In the genomic region with DNA sequence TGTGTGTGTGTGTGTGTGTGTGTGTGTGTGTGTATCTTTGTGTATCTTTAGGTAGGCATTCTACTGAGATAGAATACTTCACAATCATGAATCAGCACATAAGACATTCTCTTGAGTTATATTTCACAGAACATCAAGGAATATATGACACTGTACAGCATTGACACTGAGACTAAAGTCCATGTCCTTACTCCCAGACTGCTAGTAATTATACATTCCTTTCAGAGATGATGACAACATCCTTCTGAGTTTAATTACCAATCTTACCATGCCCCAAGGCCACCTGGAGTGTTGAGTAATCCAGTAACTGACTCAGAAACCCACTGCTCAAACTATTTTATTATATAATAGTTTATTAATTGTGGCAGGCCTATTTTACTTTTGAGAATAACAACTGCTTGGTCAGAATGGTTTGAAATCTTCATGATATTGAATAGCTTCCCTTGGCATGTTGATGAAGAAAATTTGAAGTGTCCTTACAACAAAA, we compare ENCODE assay signal across 26 mouse cellular contexts. TPM values are rescaled to one million over a fixed set of nuclear protein-coding genes. Genes with fewer than 3 reads are reported as not detected.
DNase-seq lines count a peak whose midpoint lies in the region; ATAC-seq and TF ChIP-seq lines count a peak whose summit lies in the region.
"Had no signal": no experiment of that assay in that cellular context is flagged by ENCODE, and none has a peak within 500 bp of the region (broad histone marks: within the 10 kb centered on the region; RNA-seq: fewer than 3 reads in every experiment).

No protein-coding gene starts in this region.

- no peak for TF ChIP-seq CTCF in intestine, postnatal 0 days (IDR thresholded peaks at IDR 0.05; ENCODE audit: low read depth)

- peak; percentile 64 for DNase-seq in adrenal gland, adult 2 months
- DNase-seq in adrenal gland, postnatal 25 days, result no peak
- DNase-seq in adrenal gland, adult 8-10 months, result peak; percentile 37
- DNase-seq in adrenal gland, postnatal 36 days, result peak; percentile 37 to 38
- no peak for DNase-seq in gastrocnemius, postnatal 25 days
- no peak for DNase-seq in kidney, adult 18-20 months
- no peak for DNase-seq in urinary bladder, adult 2 months (ENCODE audit: low spot score)
- DNase-seq: B cell, adult 2 months; cerebellum, adult 11 months; cerebellum, adult 2 months; cerebellum, adult 9-11 months; cerebellum, postnatal 25 days; forebrain, postnatal 0 days; gastrocnemius, postnatal 36 days; heart, adult 2 months; kidney, adult 2 months had no signal

- H3K27ac ChIP-seq in intestine, postnatal 0 days (ENCODE audit: low read depth, low read length), result no peak overlapping the region
- H3K27ac ChIP-seq: embryonic facial prominence, embryonic 12.5 days; embryonic facial prominence, embryonic 15.5 days; heart, adult 2 months; hindbrain, embryonic 13.5 days; hindbrain, postnatal 0 days had no signal

- H3K9me3 ChIP-seq in intestine, postnatal 0 days (ENCODE audit: control insufficient read depth), result no peaks in the 10 kb centered on the region
- H3K9me3 ChIP-seq: embryonic facial prominence, embryonic 12.5 days; embryonic facial prominence, embryonic 15.5 days; G1E; hindbrain, embryonic 13.5 days had no signal

- no peak overlapping the region for H3K4me2 ChIP-seq in intestine, postnatal 0 days (replicated peaks; ENCODE audit: low read depth)
- H3K4me2 ChIP-seq: embryonic facial prominence, embryonic 12.5 days; embryonic facial prominence, embryonic 15.5 days; heart, embryonic 11.5 days; hindbrain, embryonic 13.5 days had no signal

- peak; percentile 100 for ATAC-seq in intestine, postnatal 0 days
- ATAC-seq: forebrain, embryonic 14.5 days; forebrain, postnatal 0 days; hindbrain, postnatal 0 days; inflammation-experienced regulatory T-cells, adult 6 months had no signal

- no peaks in the 10 kb centered on the region for H3K27me3 ChIP-seq in intestine, postnatal 0 days (replicated peaks; ENCODE audit: control insufficient read depth, insufficient read depth, low read length)
- H3K27me3 ChIP-seq: CH12.LX; embryonic facial prominence, embryonic 12.5 days; embryonic facial prominence, embryonic 15.5 days; hindbrain, embryonic 13.5 days had no signal

- H3K4me3 ChIP-seq in intestine, postnatal 0 days (ENCODE audit: low read depth, low read length), result no peak overlapping the region
- H3K4me3 ChIP-seq: embryonic facial prominence, embryonic 12.5 days; embryonic facial prominence, embryonic 15.5 days; heart, adult 2 months; hindbrain, embryonic 13.5 days had no signal

- H3K36me3 ChIP-seq in intestine, postnatal 0 days (ENCODE audit: control insufficient read depth, insufficient read depth), result no peaks in the 10 kb centered on the region
- H3K36me3 ChIP-seq: embryonic facial prominence, embryonic 12.5 days; embryonic facial prominence, embryonic 15.5 days; G1E; hindbrain, embryonic 13.5 days had no signal

- 0 out of 2 replicates have a peak, but pooled peaks cover 4% of the 10 kb centered on the region for H3K4me1 ChIP-seq in intestine, postnatal 0 days (replicated peaks; ENCODE audit: control insufficient read depth, insufficient read depth, low read length)
- H3K4me1 ChIP-seq: embryonic facial prominence, embryonic 12.5 days; embryonic facial prominence, embryonic 15.5 days; hindbrain, embryonic 13.5 days had no signal

- no peak overlapping the region for H3K9ac ChIP-seq in intestine, postnatal 0 days (ENCODE audit: low read depth, low read length)
- H3K9ac ChIP-seq: embryonic facial prominence, embryonic 12.5 days; embryonic facial prominence, embryonic 15.5 days; forebrain, postnatal 0 days; hindbrain, embryonic 13.5 days had no signal

RNA-seq across cellular contexts. Expression of a gene that starts 11.8 kb away (rescaled TPM):
- 1 to 10 TPM; 3.8 to 6.0 TPM for total RNA-seq in adrenal gland, adult 2 months (2021)
- 1.8 and 1.9 TPM in 2 replicates for polyA plus RNA-seq in adrenal gland, adult 2 months (2012; rRNA removed)
- total RNA-seq in adrenal gland, postnatal 25 days (2021), result 4.9 and 6.4 TPM in 2 replicates
- 10 to 100 TPM in 2 of 4 experiments, 1 to 10 TPM in 2; 6.4 to 12.6 (median 10.0) TPM for total RNA-seq in adrenal gland, adult 8-10 months (2022)
- 1 to 10 TPM; 5.2 to 6.9 TPM for total RNA-seq in adrenal gland, postnatal 36 days (2021)
- 3.5 and 3.9 TPM in 2 replicates for polyA plus RNA-seq in intestine, postnatal 0 days (2015; fragmentation: Nextera tagmentation; extraction: Ambion mirVana)
- total RNA-seq in gastrocnemius, postnatal 25 days (2021), result under 1 TPM in 1 of 2 experiments, not detected in 1; 0.11 TPM
- 0.21 and 0.29 TPM in 2 replicates for polyA plus RNA-seq in urinary bladder, adult 2 months (2012; rRNA removed)

RNA-seq across cellular contexts. Expression of a gene that starts 25.3 kb away (rescaled TPM):
- 10 to 100 TPM; 31.4 to 67.3 TPM for total RNA-seq in adrenal gland, adult 2 months (2021)
- polyA plus RNA-seq in adrenal gland, adult 2 months (2012; rRNA removed), result 2.1 TPM in 2 replicates
- 48.1 and 56.1 TPM in 2 replicates for total RNA-seq in adrenal gland, postnatal 25 days (2021)
- 100 to 1,000 TPM in 1 of 4 experiments, 10 to 100 TPM in 3; 41.8 to 110 (median 72.3) TPM for total RNA-seq in adrenal gland, adult 8-10 months (2022)
- total RNA-seq in adrenal gland, postnatal 36 days (2021), result 10 to 100 TPM; 53.7 to 54.4 TPM
- polyA plus RNA-seq in intestine, postnatal 0 days (2015; fragmentation: Nextera tagmentation; extraction: Ambion mirVana), result 22.0 and 23.2 TPM in 2 replicates
- total RNA-seq in gastrocnemius, postnatal 25 days (2021), result 1 to 10 TPM; 2.6 to 3.1 TPM
- polyA plus RNA-seq in urinary bladder, adult 2 months (2012; rRNA removed), result 9.7 and 14.4 TPM in 2 replicates
- total RNA-seq: G1E had no signal
- polyA plus RNA-seq: G1E had no signal

Comparison
In these comparisons a context has a peak if more than half of its experiments do, and no peak if none do; other contexts are left out.
1. DNase-seq: peak in adrenal gland, adult 2 months (single experiment), adrenal gland, adult 8-10 months (single experiment) and adrenal gland, postnatal 36 days (2 of 2); none in adrenal gland, postnatal 25 days (single experiment), gastrocnemius, postnatal 25 days (single experiment), kidney, adult 18-20 months (single experiment) and urinary bladder, adult 2 months (single experiment).
2. RNA of a gene that starts 25.3 kb away (total RNA-seq): 41.8 to 110 TPM in adrenal gland, adult 8-10 months, 31.4 to 67.3 TPM in adrenal gland, adult 2 months, 48.1 to 56.1 TPM in adrenal gland, postnatal 25 days and 53.7 to 54.4 TPM in adrenal gland, postnatal 36 days; 2.6 to 3.1 TPM in gastrocnemius, postnatal 25 days; every median in the first group is over 4 times any median in the second.